Mouse (Mus musculus) bone marrow, adult 2 months (tissue): ENCODE results near the gene Glyr1. TPM values are rescaled to one million over a fixed set of nuclear protein-coding genes. Genes with fewer than 3 reads are reported as not detected.
A peak's percentile ranks its signal among the peaks of the same experiment; 100 is the strongest.

Experiments
- H3K27ac ChIP-seq: fragments of 200-500 bp; 2 replicates; pipeline ENCODE4 v1.5.1; 2012; ENCODE audit warnings: low read depth, mild to moderate bottlenecking, control low read depth, inconsistent platforms, low read length; ENCODE audit not compliant: control insufficient read depth, poor library complexity, insufficient read depth
- H3K4me1 ChIP-seq: fragments of 200-500 bp; 2 replicates; pipeline ENCODE4 v1.6.1; 2011; ENCODE audit warnings: low read length; ENCODE audit not compliant: control insufficient read depth, insufficient read depth
- H3K4me3 ChIP-seq: fragments of 200-500 bp; replicated peaks from 2 replicates; pipeline ENCODE3; 2011; ENCODE audit warnings: mild to moderate bottlenecking, low read depth, low read length, control low read depth; ENCODE audit not compliant: control insufficient read depth
- CTCF ChIP-seq: fragments of 200-500 bp; IDR thresholded peaks from 2 replicates; pipeline ENCODE4 v1.5.1; 2011; ENCODE audit warnings: low read length, control low read depth; ENCODE audit not compliant: control insufficient read depth, insufficient read depth
- POLR2A ChIP-seq: fragments of 200-500 bp; IDR thresholded peaks from 2 replicates; pipeline ENCODE4 v1.6.1; 2011; ENCODE audit warnings: low read depth, mild to moderate bottlenecking, control low read depth, low read length, borderline replicate concordance; ENCODE audit not compliant: control insufficient read depth
- WGBS: fragments of 180-500 bp; shearing (Covaris S2); methylation state at CpG from one replicate; pipeline ENCODE4 v1.1.7; 2018; 5-methylcytosine and 5-hydroxymethylcytosine counted together
- polyA plus RNA-seq: library from polyadenylated mRNA; stranded (reverse); fragments of >200 nt; gene quantifications from 2 replicates; pipeline ENCODE4 v1.2.4, GENCODE M21; 2011; ENCODE audit warnings: low replicate concordance; ENCODE audit not compliant: missing spikeins, insufficient read depth, insufficient read length

Glyr1 gene
- polyA plus RNA-seq, 1 experiment, result 51.1 TPM

GRCm38 (mm10) chr16:5007067-5007466 is 42.6 kb downstream of the Glyr1 start, which contains the start of gene Smim22:
Gene Smim22, plus strand, starts transcription at chr16:5007288.
- Histone ChIP-seq H3K4me1 (peaks cover 3% of the 10 kb centered on the region), H3K4me3 (no peak within 1 kb of the TSS), H3K27ac (no peak within 1 kb of the TSS)
- TF ChIP-seq POLR2A, result no peak
- no peak for TF ChIP-seq CTCF
- WGBS, result 88% methylated on average over 5 of the region's 5 CpGs

GRCm38 (mm10) chr16:5000611-5001010 is 49.1 kb downstream of the Glyr1 start:
- H3K4me3 ChIP-seq, result no peak overlapping the region
- no peak for TF ChIP-seq CTCF
- TF ChIP-seq POLR2A, result no peak
- no peak overlapping the region for H3K27ac ChIP-seq
- WGBS, result 39% methylated on average over 3 of the region's 3 CpGs
- no peaks in the 10 kb centered on the region for H3K4me1 ChIP-seq

GRCm38 (mm10) chr16:4998984-4999383 is 50.7 kb downstream of the Glyr1 start:
- H3K27ac ChIP-seq, result no peak overlapping the region
- no peak overlapping the region for H3K4me3 ChIP-seq
- 73% methylated on average over 1 of the region's 1 CpGs for WGBS
- no peaks in the 10 kb centered on the region for H3K4me1 ChIP-seq
- TF ChIP-seq POLR2A, result no peak
- TF ChIP-seq CTCF, result no peak

GRCm38 (mm10) chr16:4997553-4997952 is 52.1 kb downstream of the Glyr1 start, which contains the start of gene Sept12:
Gene Sept12, minus strand, starts transcription at chr16:4997852.
- Histone ChIP-seq H3K4me1 (no peaks in the 10 kb centered on the region), H3K27ac (no peak within 1 kb of the TSS), H3K4me3 (no peak within 1 kb of the TSS)
- TF ChIP-seq POLR2A (no peak), CTCF (no peak)
- 67% methylated on average over 3 of the region's 3 CpGs for WGBS

GRCm38 (mm10) chr16:4993276-4993675 is 56.4 kb downstream of the Glyr1 start:
- TF ChIP-seq CTCF (no peak), POLR2A (no peak)
- 85% methylated on average over 4 of the region's 4 CpGs for WGBS
- H3K4me3 ChIP-seq, result no peak overlapping the region
- no peaks in the 10 kb centered on the region for H3K4me1 ChIP-seq
- H3K27ac ChIP-seq, result no peak overlapping the region

GRCm38 (mm10) chr16:4984717-4985116 is 64.9 kb downstream of the Glyr1 start:
- H3K27ac ChIP-seq, result no peak overlapping the region
- 83% methylated on average over 12 of the region's 12 CpGs for WGBS
- no peaks in the 10 kb centered on the region; the same call in none of the 2 replicates for H3K4me1 ChIP-seq
- no peak overlapping the region for H3K4me3 ChIP-seq
- no peak for TF ChIP-seq POLR2A
- no peak for TF ChIP-seq CTCF

GRCm38 (mm10) chr16:4979755-4980380 is 69.8 kb downstream of the Glyr1 start:
- 67% methylated on average over 4 of the region's 4 CpGs for whole genome bisulfite sequencing
- TF ChIP-seq POLR2A, result no peak
- TF ChIP-seq CTCF, result peak; percentile 63
- Histone ChIP-seq H3K27ac (0 out of 2 replicates have a peak overlapping the region, but pooled peaks have one; percentile 17), H3K4me3 (no peak overlapping the region), H3K4me1 (peaks cover 3% of the 10 kb centered on the region)

GRCm38 (mm10) chr16:4978275-4979051 is 71.2 kb downstream of the Glyr1 start:
- TF ChIP-seq CTCF, result no peak
- no peak for TF ChIP-seq POLR2A
- H3K4me3 ChIP-seq, result no peak overlapping the region
- 0 out of 2 replicates have a peak overlapping the region, but pooled peaks have one; percentile 4 for H3K27ac ChIP-seq
- peaks cover 3% of the 10 kb centered on the region for H3K4me1 ChIP-seq
- 59% methylated on average over 5 of the region's 5 CpGs for WGBS
